Mouse (Mus musculus): ENCODE measurements at regions not wholly inside any gene's neighbourhood (a gene's known extent, or its start where the extent isn't known, plus 50 kb on each side); places are given as distances from the start of the nearest gene placed in this dataset.

DNA sequence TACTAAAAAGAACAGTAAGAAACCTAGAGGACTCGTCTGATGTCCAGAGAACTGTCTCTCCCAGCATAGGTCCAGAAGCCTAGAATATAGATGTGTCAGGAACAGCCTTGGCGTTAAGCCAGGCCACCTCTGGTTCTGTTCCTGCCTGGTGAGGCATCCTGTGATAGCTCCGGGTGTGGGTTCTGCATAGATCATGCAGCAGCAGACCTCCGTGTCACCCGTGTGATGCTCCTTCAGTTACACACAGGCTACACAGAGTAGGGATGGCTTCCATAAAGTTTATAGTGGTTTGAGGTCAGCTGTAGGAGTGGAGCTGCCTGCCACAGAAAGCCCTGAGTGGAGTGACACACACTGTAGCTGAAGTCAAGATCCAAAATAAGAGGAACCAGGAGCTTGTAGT, 163.6 kb upstream of the Stt3b start:
- DNase-seq (ENCODE audit: low spot score): no peak
- WGBS: 92% methylated on average over 5 of the region's 5 CpGs
- H3K4me1 ChIP-seq: peaks cover 8% of the 10 kb centered on the region

GRCm38 (mm10) chr9:115474342-115474741, 164.1 kb upstream of the Stt3b start:
- DNase-seq (ENCODE audit: low spot score): no peak
- Histone ChIP-seq H3K27ac (replicated peaks) (no peak overlapping the region), H3K4me3 (no peak overlapping the region), H3K36me3 (no peaks in the 10 kb centered on the region), H3K4me1 (peaks cover 13% of the 10 kb centered on the region), H3K27me3 (ENCODE audit: low read depth, poor library complexity, severe bottlenecking) (no peaks in the 10 kb centered on the region), H3K9me3 (replicated peaks) (peaks cover 9% of the 10 kb centered on the region; the same call in 1 of the 2 replicates)
- WGBS: 87% methylated on average over 8 of the region's 8 CpGs

More for the DNA sequence above, 163.6 kb upstream of the Stt3b start:
- Histone ChIP-seq H3K36me3 (no peaks in the 10 kb centered on the region), H3K9me3 (replicated peaks) (peaks cover 9% of the 10 kb centered on the region; the same call in 1 of the 2 replicates), H3K27me3 (ENCODE audit: low read depth, poor library complexity, severe bottlenecking) (no peaks in the 10 kb centered on the region), H3K4me3 (no peak overlapping the region), H3K27ac (replicated peaks) (no peak overlapping the region)

- no peak overlapping the region for H3K27ac ChIP-seq (replicated peaks)
- no peak for DNase-seq (ENCODE audit: low spot score)
- WGBS: 77% methylated on average over 17 of the region's 17 CpGs
- no peaks in the 10 kb centered on the region for H3K36me3 ChIP-seq
- peaks cover 9% of the 10 kb centered on the region; the same call in 1 of the 2 replicates for H3K9me3 ChIP-seq (replicated peaks)
- H3K4me1 ChIP-seq: peaks cover 14% of the 10 kb centered on the region
- no peak overlapping the region for H3K4me3 ChIP-seq
- H3K27me3 ChIP-seq (ENCODE audit: low read depth, poor library complexity, severe bottlenecking): no peaks in the 10 kb centered on the region
These were observed 166.0 kb upstream of the Stt3b start for GRCm38 (mm10) chr9:115476205-115476604.

DNA sequence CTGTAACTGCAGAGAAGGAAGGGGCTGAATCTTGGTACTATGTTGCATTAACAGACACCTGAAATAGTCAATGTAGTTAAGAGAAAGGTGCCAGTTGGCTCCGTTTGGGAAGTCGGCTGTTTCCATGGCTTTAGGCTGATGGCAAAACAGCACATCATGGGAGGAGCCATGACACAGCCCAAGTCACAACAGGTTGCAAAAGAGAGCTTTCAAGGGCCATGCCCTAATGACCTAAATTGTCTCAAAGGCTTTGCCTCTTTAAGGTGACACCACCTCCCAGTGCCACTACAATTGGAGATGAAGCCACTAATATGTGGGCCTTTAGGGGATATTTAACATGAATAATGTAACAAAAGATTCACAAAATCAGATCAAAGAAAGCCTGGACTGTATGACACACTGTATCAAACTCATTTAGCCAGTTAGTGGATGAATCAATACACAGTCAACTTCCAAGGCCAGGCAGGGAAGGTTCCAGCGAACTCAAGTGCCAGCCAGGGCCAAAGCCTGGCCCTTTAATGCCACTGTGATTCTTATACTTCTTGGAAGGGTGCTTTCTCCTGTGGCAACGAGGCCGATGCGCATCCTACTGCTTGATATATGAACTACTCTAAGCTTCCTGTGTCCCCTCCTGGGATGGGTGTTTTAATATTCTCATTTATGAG, 167.5 kb upstream of the Stt3b start:
- H3K36me3 ChIP-seq: no peaks in the 10 kb centered on the region
- H3K4me3 ChIP-seq: no peak overlapping the region
- H3K27ac ChIP-seq (replicated peaks): no peak overlapping the region
- H3K9me3 ChIP-seq (replicated peaks): peaks cover 9% of the 10 kb centered on the region; the same call in 1 of the 2 replicates
- H3K27me3 ChIP-seq (ENCODE audit: low read depth, poor library complexity, severe bottlenecking): no peaks in the 10 kb centered on the region
- no peak for DNase-seq (ENCODE audit: low spot score)
- 87% methylated on average over 6 of the region's 6 CpGs for WGBS
- peaks cover 15% of the 10 kb centered on the region for H3K4me1 ChIP-seq

- H3K9me3 ChIP-seq (replicated peaks): peaks cover 9% of the 10 kb centered on the region; the same call in 1 of the 2 replicates
- H3K27ac ChIP-seq (replicated peaks): no peak overlapping the region
- DNase-seq (ENCODE audit: low spot score): no peak
- WGBS: 72% methylated on average over 3 of the region's 3 CpGs
- H3K27me3 ChIP-seq (ENCODE audit: low read depth, poor library complexity, severe bottlenecking): no peaks in the 10 kb centered on the region
- no peak overlapping the region for H3K4me3 ChIP-seq
- no peaks in the 10 kb centered on the region for H3K36me3 ChIP-seq
- peaks cover 15% of the 10 kb centered on the region for H3K4me1 ChIP-seq
These were observed 168.7 kb upstream of the Stt3b start for GRCm38 (mm10) chr9:115478946-115479345.

DNA sequence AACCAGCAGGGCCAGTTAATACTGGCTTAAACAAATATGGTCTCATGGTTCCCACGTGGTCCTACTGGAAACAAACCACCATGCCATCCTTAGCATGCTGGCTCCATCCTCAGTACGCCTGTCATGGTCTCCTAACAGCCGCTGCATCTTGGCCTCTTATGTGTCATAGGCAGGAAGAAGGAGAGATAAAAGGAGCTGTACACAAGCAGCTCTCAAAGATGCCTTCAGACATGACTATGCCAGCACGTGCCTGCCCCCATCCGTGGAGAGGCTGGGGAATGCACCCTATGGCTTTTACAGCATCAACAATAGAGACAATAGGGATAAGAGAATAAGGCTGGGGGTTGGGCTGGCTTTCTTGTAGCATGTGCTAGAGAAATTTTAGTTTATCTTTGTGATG, 171.0 kb upstream of the Stt3b start:
- no peak for DNase-seq (ENCODE audit: low spot score)
- H3K4me1 ChIP-seq: peaks cover 12% of the 10 kb centered on the region
- no peak overlapping the region for H3K4me3 ChIP-seq
- H3K9me3 ChIP-seq (replicated peaks): no peaks in the 10 kb centered on the region
- no peaks in the 10 kb centered on the region for H3K36me3 ChIP-seq
- no peak overlapping the region for H3K27ac ChIP-seq (replicated peaks)
- no peaks in the 10 kb centered on the region for H3K27me3 ChIP-seq (ENCODE audit: low read depth, poor library complexity, severe bottlenecking)
- WGBS: 77% methylated on average over 5 of the region's 5 CpGs

DNA sequence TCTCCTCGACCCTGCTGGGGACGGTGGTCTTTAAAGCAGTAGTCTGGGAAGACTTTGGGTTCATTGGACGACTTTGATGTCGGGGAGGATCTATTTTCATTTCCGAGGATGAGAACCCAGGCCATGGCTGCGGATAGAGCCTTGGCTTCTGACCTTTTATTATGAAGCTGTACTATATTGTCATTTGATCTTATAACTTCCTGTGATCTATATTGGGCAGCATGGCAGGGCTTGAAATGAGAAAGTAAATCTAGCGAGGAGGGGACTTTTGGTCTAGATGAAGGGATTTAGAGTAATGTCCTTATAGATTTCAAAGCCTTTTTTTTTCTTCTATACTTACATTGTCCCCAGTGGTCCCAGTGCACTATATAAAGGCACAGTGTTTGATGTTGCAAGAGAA, 172.8 kb upstream of the Stt3b start:
- no peak for DNase-seq (ENCODE audit: low spot score)
- Histone ChIP-seq H3K27ac (replicated peaks) (no peak overlapping the region), H3K4me3 (no peak overlapping the region), H3K9me3 (replicated peaks) (no peaks in the 10 kb centered on the region), H3K27me3 (ENCODE audit: low read depth, poor library complexity, severe bottlenecking) (no peaks in the 10 kb centered on the region), H3K36me3 (no peaks in the 10 kb centered on the region), H3K4me1 (peaks cover 12% of the 10 kb centered on the region)
- 92% methylated on average over 7 of the region's 7 CpGs for WGBS

GRCm38 (mm10) chr9:115483721-115484120, 173.5 kb upstream of the Stt3b start:
- Histone ChIP-seq H3K36me3 (no peaks in the 10 kb centered on the region), H3K27me3 (ENCODE audit: low read depth, poor library complexity, severe bottlenecking) (no peaks in the 10 kb centered on the region), H3K4me3 (no peak overlapping the region), H3K4me1 (peaks cover 8% of the 10 kb centered on the region), H3K27ac (replicated peaks) (no peak overlapping the region), H3K9me3 (replicated peaks) (no peaks in the 10 kb centered on the region)
- WGBS: 80% methylated on average over 2 of the region's 2 CpGs
- DNase-seq (ENCODE audit: low spot score): no peak

DNA sequence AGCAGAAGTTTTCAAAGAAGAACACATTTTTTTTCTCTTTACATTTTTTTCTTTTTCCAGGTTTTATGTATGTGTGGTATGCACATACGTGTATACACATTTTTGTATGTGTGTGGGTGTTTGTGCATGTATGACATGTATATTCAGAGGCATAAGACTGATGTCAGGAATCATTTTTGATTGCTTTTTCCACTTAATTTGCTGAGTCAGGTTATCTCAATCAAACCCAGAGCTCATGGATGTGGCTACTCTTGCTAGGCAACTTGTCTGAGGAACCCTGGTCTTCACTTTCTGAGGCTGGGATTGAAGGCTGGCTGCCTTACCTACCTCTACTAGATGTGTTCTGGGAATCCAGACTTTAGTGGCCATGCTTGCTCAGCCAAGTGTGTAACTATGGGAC, 174.2 kb upstream of the Stt3b start:
- Histone ChIP-seq H3K4me1 (0 out of 2 replicates have a peak, but pooled peaks cover 2% of the 10 kb centered on the region), H3K9me3 (replicated peaks) (no peaks in the 10 kb centered on the region), H3K27ac (replicated peaks) (no peak overlapping the region), H3K27me3 (ENCODE audit: low read depth, poor library complexity, severe bottlenecking) (no peaks in the 10 kb centered on the region), H3K4me3 (no peak overlapping the region), H3K36me3 (no peaks in the 10 kb centered on the region)
- WGBS: 81% methylated on average over 1 of the region's 1 CpGs
- DNase-seq (ENCODE audit: low spot score): no peak

DNA sequence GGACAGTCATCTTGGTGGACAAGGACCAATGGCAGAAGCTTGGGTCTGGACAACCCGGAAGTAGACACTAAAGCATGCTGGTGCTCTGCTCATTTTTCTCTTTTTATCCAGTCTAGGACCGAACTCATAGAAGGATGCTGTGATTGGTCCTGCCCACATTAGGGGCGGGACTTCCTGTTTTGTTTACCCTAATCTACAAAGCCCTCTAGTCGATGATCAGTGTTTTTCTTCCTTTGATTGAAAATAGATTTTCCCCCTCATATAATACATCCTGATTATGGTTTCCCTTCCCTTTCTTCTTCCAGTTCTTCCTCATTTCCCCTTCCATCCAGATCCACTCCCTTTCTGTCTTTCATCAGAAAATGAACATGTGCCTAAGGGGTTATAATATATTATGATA, 175.0 kb upstream of the Stt3b start:
- Histone ChIP-seq H3K27me3 (ENCODE audit: low read depth, poor library complexity, severe bottlenecking) (no peaks in the 10 kb centered on the region), H3K4me1 (0 out of 2 replicates have a peak, but pooled peaks cover 2% of the 10 kb centered on the region), H3K27ac (replicated peaks) (no peak overlapping the region), H3K9me3 (replicated peaks) (no peaks in the 10 kb centered on the region), H3K36me3 (no peaks in the 10 kb centered on the region), H3K4me3 (no peak overlapping the region)
- DNase-seq (ENCODE audit: low spot score): no peak
- 91% methylated on average over 4 of the region's 4 CpGs for WGBS

- H3K36me3 ChIP-seq: no peaks in the 10 kb centered on the region
- no peaks in the 10 kb centered on the region for H3K9me3 ChIP-seq (replicated peaks)
- no peaks in the 10 kb centered on the region for H3K4me1 ChIP-seq
- no peak overlapping the region for H3K4me3 ChIP-seq
- no peaks in the 10 kb centered on the region for H3K27me3 ChIP-seq (ENCODE audit: low read depth, poor library complexity, severe bottlenecking)
- no peak overlapping the region for H3K27ac ChIP-seq (replicated peaks)
- WGBS: 95% methylated on average over 5 of the region's 5 CpGs
- DNase-seq (ENCODE audit: low spot score): no peak
These were observed 177.0 kb upstream of the Stt3b start for GRCm38 (mm10) chr9:115487175-115487760.

DNA sequence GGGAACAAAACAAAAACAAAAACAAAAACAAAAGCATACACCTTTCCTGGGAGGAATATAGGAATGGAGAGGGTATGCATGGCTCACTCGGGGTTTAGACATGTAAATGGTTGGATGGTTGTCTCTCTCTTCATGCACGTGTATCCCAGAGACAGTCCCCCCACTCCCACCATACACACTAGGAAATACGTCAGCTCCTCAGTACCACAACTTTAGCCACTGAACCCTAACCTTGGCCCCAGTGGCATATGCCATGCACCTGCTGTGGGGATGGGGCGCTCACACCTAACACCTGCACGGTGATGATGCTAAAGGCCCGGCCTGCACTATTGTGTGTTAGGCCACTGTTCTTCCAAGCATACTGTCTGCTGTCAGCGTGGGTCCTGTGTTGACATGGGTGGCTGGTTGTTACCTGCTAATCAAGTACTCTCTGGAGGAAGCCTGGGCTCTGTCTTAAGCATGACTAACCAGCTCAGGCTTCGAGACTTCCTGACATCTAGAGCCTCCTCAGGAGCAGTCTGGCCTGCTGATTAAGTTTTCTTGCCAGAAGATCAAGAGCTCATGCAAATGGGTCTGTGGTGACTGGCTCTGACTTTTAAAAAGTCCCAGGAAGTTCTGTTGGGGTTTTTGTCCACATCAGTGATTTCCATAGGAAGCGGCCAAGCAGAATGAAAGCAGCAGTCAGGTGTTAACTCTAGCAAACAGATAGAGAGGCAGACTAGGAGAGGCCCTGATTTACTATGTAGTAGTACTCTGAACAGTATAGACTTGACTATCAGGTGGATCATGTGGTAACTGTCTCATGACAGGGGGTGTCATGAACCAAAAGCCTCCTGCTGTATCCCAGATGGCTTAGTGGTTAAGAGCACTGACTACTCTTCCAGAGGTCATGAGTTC, 178.9 kb upstream of the Stt3b start:
- no peaks in the 10 kb centered on the region for H3K9me3 ChIP-seq (replicated peaks)
- H3K36me3 ChIP-seq: no peaks in the 10 kb centered on the region
- H3K4me1 ChIP-seq: no peaks in the 10 kb centered on the region
- H3K4me3 ChIP-seq: no peak overlapping the region
- DNase-seq (ENCODE audit: low spot score): no peak
- no peak overlapping the region for H3K27ac ChIP-seq (replicated peaks)
- 74% methylated on average over 9 of the region's 9 CpGs for WGBS
- no peaks in the 10 kb centered on the region for H3K27me3 ChIP-seq (ENCODE audit: low read depth, poor library complexity, severe bottlenecking)

Data from midbrain, embryonic 10.5 days (tissue).